Mouse (Mus musculus) lung, postnatal 0 days (tissue): ENCODE results near the gene Bcam. TPM values are rescaled to one million over a fixed set of nuclear protein-coding genes. Genes with fewer than 3 reads are reported as not detected.
A peak's percentile ranks its signal among the peaks of the same experiment; 100 is the strongest.

ENCODE experiments used
- ATAC-seq: fragments of 200-750 bp; cut with Nextera tagmentation; 2 replicates; pipeline ENCODE4 v1.8.0; 2017; ENCODE audit warnings: moderate library complexity
- DNase-seq: peaks from one replicate; pipeline ENCODE4 v3.0.0-alpha.2; 2016; ENCODE audit warnings: low spot score
- H3K27ac ChIP-seq: fragments of 300-500 bp; sonication (generic); 2 replicates; pipeline ENCODE4 v1.5.1; 2014; ENCODE audit warnings: antibody characterized with exemption, mild to moderate bottlenecking, low read length, mixed read lengths
- H3K27me3 ChIP-seq: fragments of 300-500 bp; sonication (generic); replicated peaks from 2 replicates; pipeline ENCODE4 v1.6.1; 2014; ENCODE audit warnings: low read length, mixed read lengths; ENCODE audit not compliant: insufficient read depth
- H3K36me3 ChIP-seq: fragments of 300-500 bp; sonication (generic); 2 replicates; pipeline ENCODE4 v1.6.1; 2014; ENCODE audit warnings: low read length, mixed read lengths; ENCODE audit not compliant: insufficient read depth
- H3K4me1 ChIP-seq: fragments of 300-500 bp; sonication (generic); 2 replicates; pipeline ENCODE4 v1.6.1; 2014; ENCODE audit warnings: antibody characterized with exemption, low read depth, low read length, mixed read lengths; ENCODE audit not compliant: insufficient read depth
- H3K4me2 ChIP-seq: fragments of 300-500 bp; sonication (generic); replicated peaks from 2 replicates; pipeline ENCODE4 v1.6.1; 2014; ENCODE audit warnings: low read depth, mild to moderate bottlenecking, low read length, moderate library complexity, mixed read lengths
- H3K4me3 ChIP-seq: fragments of 300-500 bp; sonication (generic); 2 replicates; pipeline ENCODE4 v1.5.1; 2014; ENCODE audit warnings: low read depth, low read length
- H3K9ac ChIP-seq: fragments of 300-500 bp; sonication (generic); replicated peaks from 2 replicates; pipeline ENCODE4 v1.6.1; 2014; ENCODE audit warnings: low read depth, mild to moderate bottlenecking
- H3K9me3 ChIP-seq: fragments of 300-500 bp; sonication (generic); 2 replicates; pipeline ENCODE4 v1.6.1; 2016; ENCODE audit warnings: low read length, mixed read lengths
- CTCF ChIP-seq: IDR thresholded peaks from 2 replicates; pipeline ENCODE4 v1.5.1; 2016; ENCODE audit warnings: antibody characterized with exemption, mild to moderate bottlenecking
- EP300 ChIP-seq: IDR thresholded peaks from 2 replicates; pipeline ENCODE4 v1.6.1; 2016; ENCODE audit warnings: antibody characterized with exemption, mild to moderate bottlenecking, control low read depth
- WGBS: fragments of 180-500 bp; shearing (Covaris S2); extraction: QIAGEN DNeasy Blood & Tissue Kit; methylation state at CpG from one replicate; pipeline ENCODE4 v1.1.7; 2014; 5-methylcytosine and 5-hydroxymethylcytosine counted together
- polyA plus RNA-seq: library from polyadenylated mRNA; unstranded; fragments of >200 nt; fragmentation: Nextera tagmentation; extraction: Ambion mirVana; gene quantifications from 2 replicates; pipeline ENCODE4 v1.2.1, GENCODE M21; 2015

The Bcam gene
- polyA plus RNA-seq, 1 experiment from 2014 or later: 477 TPM

DNA sequence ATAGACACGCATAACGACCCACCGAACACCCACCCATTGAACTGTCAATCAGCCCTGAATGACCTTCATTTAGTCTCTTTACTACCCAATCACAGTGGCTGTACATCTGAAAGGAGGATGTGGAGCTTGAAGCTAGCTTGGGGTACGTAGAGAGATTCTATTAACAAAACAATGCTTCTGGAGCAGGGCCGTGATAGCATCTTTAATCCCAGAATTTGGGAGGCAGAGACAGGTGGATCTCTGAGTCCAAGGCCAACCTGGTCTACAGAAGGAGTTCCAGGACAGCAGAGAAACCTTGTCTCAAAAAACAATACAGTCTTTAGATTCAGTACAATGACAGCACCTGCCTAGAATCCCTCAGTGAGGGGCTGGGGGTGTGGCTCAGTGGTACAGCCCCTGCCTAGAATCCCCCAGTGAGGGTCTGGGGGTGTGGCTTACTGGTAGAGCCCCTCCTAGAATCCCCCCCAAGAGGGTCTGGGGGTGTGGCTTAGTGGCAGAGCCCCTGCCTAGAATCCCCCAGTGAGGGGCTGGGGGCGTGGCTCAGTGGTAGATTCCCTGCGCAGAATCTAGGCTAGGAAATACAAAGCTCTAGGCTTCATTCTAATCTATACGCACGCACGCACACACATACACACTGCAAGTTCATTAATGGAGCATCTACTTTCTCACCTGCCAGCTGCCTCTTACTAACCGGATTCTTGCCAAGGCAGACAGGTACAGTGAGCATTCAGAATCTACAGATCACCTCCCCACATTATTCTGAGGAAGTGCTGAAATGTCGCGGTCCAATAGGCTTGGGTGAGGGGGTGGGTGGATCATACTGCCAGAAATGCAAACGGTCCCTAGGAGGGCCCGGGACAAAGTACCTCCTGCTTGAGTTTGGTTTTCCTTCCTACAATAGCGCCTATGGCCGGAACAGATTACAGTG, 44.7 kb upstream of the Bcam start:
- Histone ChIP-seq H3K4me1 (peaks cover 20% of the 10 kb centered on the region; the same call in 1 of the 2 replicates), H3K36me3 (no peaks in the 10 kb centered on the region), H3K9ac (peak overlapping the region; percentile 48; the same call in 1 of the 2 replicates), H3K27me3 (no peaks in the 10 kb centered on the region), H3K27ac (peak overlapping the region; percentile 94), H3K4me3 (peak overlapping the region; percentile 45), H3K4me2 (peak overlapping the region; percentile 67), H3K9me3 (no peaks in the 10 kb centered on the region)
- TF ChIP-seq CTCF (no peak), EP300 (no peak)
- 34% methylated on average over 17 of the region's 17 CpGs for WGBS
- DNase-seq (no peak), ATAC-seq (peak; percentile 5)

GRCm38 (mm10) chr7:19813579-19814122, 42.8 kb upstream of the Bcam start:
- H3K4me1 ChIP-seq: peaks cover 20% of the 10 kb centered on the region; the same call in 1 of the 2 replicates
- no peak overlapping the region for H3K4me2 ChIP-seq
- no peaks in the 10 kb centered on the region for H3K9me3 ChIP-seq
- TF ChIP-seq CTCF (no peak), EP300 (no peak)
- H3K4me3 ChIP-seq: no peak overlapping the region
- ATAC-seq (no peak), DNase-seq (no peak)
- H3K9ac ChIP-seq: no peak overlapping the region
- peaks cover 9% of the 10 kb centered on the region for H3K36me3 ChIP-seq
- 72% methylated on average over 6 of the region's 6 CpGs for WGBS
- H3K27ac ChIP-seq: no peak overlapping the region
- H3K27me3 ChIP-seq: no peaks in the 10 kb centered on the region

DNA sequence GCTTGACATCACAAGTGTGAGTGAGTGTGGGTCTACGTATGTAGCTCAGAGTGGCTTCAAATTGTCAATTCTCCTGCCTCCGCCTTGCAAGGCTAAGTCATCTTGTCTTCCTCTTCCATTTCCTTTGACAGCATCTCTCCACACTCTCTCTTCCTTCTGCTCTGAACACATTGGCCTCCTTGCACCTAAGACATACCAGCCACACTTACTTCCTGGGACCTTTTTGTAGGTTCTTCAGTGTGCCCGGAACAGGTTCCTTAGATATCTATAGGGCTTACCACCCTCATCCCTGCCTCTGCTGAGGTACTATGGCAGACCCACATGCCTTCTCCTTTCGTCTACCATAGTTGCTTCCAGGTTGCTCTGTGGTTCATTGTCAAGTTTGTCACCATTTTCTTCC, 42.3 kb upstream of the Bcam start:
- WGBS: 94% methylated on average over 4 of the region's 4 CpGs

GRCm38 (mm10) chr7:19811114-19811513, 40.3 kb upstream of the Bcam start:
- no peaks in the 10 kb centered on the region for H3K9me3 ChIP-seq
- no peak for TF ChIP-seq EP300
- TF ChIP-seq CTCF: no peak
- peaks cover 5% of the 10 kb centered on the region; the same call in 1 of the 2 replicates for H3K4me1 ChIP-seq
- H3K4me3 ChIP-seq: no peak overlapping the region
- no peaks in the 10 kb centered on the region for H3K27me3 ChIP-seq
- peak; percentile 61 for DNase-seq
- no peak overlapping the region for H3K27ac ChIP-seq
- no peak overlapping the region for H3K9ac ChIP-seq
- 12% methylated on average over 22 of the region's 22 CpGs for WGBS
- peak; percentile 70 for ATAC-seq
- no peak overlapping the region for H3K4me2 ChIP-seq
- H3K36me3 ChIP-seq: peaks cover 9% of the 10 kb centered on the region

More for the DNA sequence above, 42.3 kb upstream of the Bcam start:
- no peak for DNase-seq
- H3K4me3 ChIP-seq: no peak overlapping the region
- no peak overlapping the region for H3K27ac ChIP-seq
- H3K4me1 ChIP-seq: peaks cover 19% of the 10 kb centered on the region; the same call in 1 of the 2 replicates
- no peak for ATAC-seq
- no peak overlapping the region for H3K4me2 ChIP-seq
- TF ChIP-seq CTCF (no peak), EP300 (no peak)
- H3K36me3 ChIP-seq: peaks cover 9% of the 10 kb centered on the region
- no peaks in the 10 kb centered on the region for H3K9me3 ChIP-seq
- no peaks in the 10 kb centered on the region for H3K27me3 ChIP-seq
- H3K9ac ChIP-seq: no peak overlapping the region

- Histone ChIP-seq H3K4me1 (no peaks in the 10 kb centered on the region), H3K9ac (no peak overlapping the region), H3K4me2 (peak overlapping the region; percentile 32; the same call in 1 of the 2 replicates), H3K27me3 (no peaks in the 10 kb centered on the region), H3K9me3 (no peaks in the 10 kb centered on the region), H3K27ac (no peak overlapping the region), H3K36me3 (peaks cover 9% of the 10 kb centered on the region), H3K4me3 (no peak overlapping the region)
- WGBS: 16% methylated on average over 27 of the region's 27 CpGs
- TF ChIP-seq CTCF (no peak), EP300 (no peak)
- ATAC-seq: peak; percentile 72
- no peak for DNase-seq
Observed at GRCm38 (mm10) chr7:19809369-19809768, 38.6 kb upstream of the Bcam start.

GRCm38 (mm10) chr7:19806356-19806969, 35.6 kb upstream of the Bcam start:
- Histone ChIP-seq H3K9ac (no peak overlapping the region), H3K4me1 (no peaks in the 10 kb centered on the region), H3K9me3 (no peaks in the 10 kb centered on the region), H3K4me3 (no peak overlapping the region), H3K27ac (no peak overlapping the region), H3K27me3 (no peaks in the 10 kb centered on the region), H3K4me2 (no peak overlapping the region), H3K36me3 (peaks cover 9% of the 10 kb centered on the region)
- no peak for ATAC-seq
- no peak for TF ChIP-seq CTCF
- no peak for TF ChIP-seq EP300
- no peak for DNase-seq
- 84% methylated on average over 8 of the region's 8 CpGs for WGBS
